Mouse (Mus musculus) adrenal gland, postnatal 10 days (tissue): ENCODE measurements around the gene Ctc1. TPM values are rescaled to one million over a fixed set of nuclear protein-coding genes. Genes with fewer than 3 reads are reported as not detected.
A peak's percentile ranks its signal among the peaks of the same experiment; 100 is the strongest.
"Not testable (repeated sequence)": the region's sequence is repeated elsewhere in the genome, so short reads cannot be mapped to it uniquely, and the experiment has no call there.

ENCODE experiments used
- DNase-seq: peaks from one replicate; pipeline ENCODE4 v3.0.0; 2021; ENCODE audit warnings: mixed read lengths
- total RNA-seq, 2 experiments: library from RNA; stranded (reverse); gene quantifications; 2 replicates each; pipeline ENCODE4 v1.2.3; 2021

The Ctc1 gene
- total RNA-seq, 2 experiments from 2014 or later = 25.3 to 30.0 TPM

GRCm38 (mm10) chr11:69008182-69009121 is 7.3 kb upstream of the Ctc1 start, which contains the start of gene Pfas:
TSS of gene Pfas (minus strand) at chr11:69008460.
- DNase-seq = peak; percentile 95

GRCm38 (mm10) chr11:69009508-69009907 is 6.2 kb upstream of the Ctc1 start:
- no peak for DNase-seq

- no peak for DNase-seq
These were observed 5.0 kb upstream of the Ctc1 start for GRCm38 (mm10) chr11:69010400-69011323.

GRCm38 (mm10) chr11:69011445-69011844 is 4.3 kb upstream of the Ctc1 start:
- DNase-seq = not testable (repeated sequence)

- peak; percentile 91 for DNase-seq
These were observed 3.6 kb upstream of the Ctc1 start for GRCm38 (mm10) chr11:69012071-69012601.

GRCm38 (mm10) chr11:69016755-69017154 is 1.0 kb downstream of the Ctc1 start:
- no peak for DNase-seq

GRCm38 (mm10) chr11:69020691-69021090 is 5.0 kb downstream of the Ctc1 start:
- no peak for DNase-seq

- DNase-seq = no peak
These were observed 10.9 kb downstream of the Ctc1 start for GRCm38 (mm10) chr11:69026562-69026961.

- DNase-seq = no peak
These were observed 13.1 kb downstream of the Ctc1 start for GRCm38 (mm10) chr11:69028805-69029204.

- no peak for DNase-seq
These were observed 17.8 kb downstream of the Ctc1 start for GRCm38 (mm10) chr11:69033552-69033951.

GRCm38 (mm10) chr11:69034585-69034984 is 18.9 kb downstream of the Ctc1 start:
- no peak for DNase-seq

GRCm38 (mm10) chr11:69035411-69035810 is 19.7 kb downstream of the Ctc1 start:
- no peak for DNase-seq

- DNase-seq = peak; percentile 88
These were observed 20.1 kb downstream of the Ctc1 start for GRCm38 (mm10) chr11:69035849-69036248.

GRCm38 (mm10) chr11:69036486-69037230 is 20.9 kb downstream of the Ctc1 start:
- DNase-seq = peak; percentile 91

- peak; percentile 88 for DNase-seq
These were observed 21.7 kb downstream of the Ctc1 start for GRCm38 (mm10) chr11:69037231-69038061.

- DNase-seq = no peak
These were observed 22.5 kb downstream of the Ctc1 start for GRCm38 (mm10) chr11:69038173-69038572.

- DNase-seq = peak; percentile 89
These were observed 30.1 kb downstream of the Ctc1 start, which contains the start of gene Aurkb for GRCm38 (mm10) chr11:69045531-69046394. TSS of gene Aurkb (plus strand) at chr11:69045647.

GRCm38 (mm10) chr11:69046395-69046774 is 30.7 kb downstream of the Ctc1 start:
- no peak for DNase-seq

- no peak for DNase-seq
These were observed 31.9 kb downstream of the Ctc1 start for GRCm38 (mm10) chr11:69047592-69047991.

- no peak for DNase-seq
These were observed 32.4 kb downstream of the Ctc1 start for GRCm38 (mm10) chr11:69048151-69048550.
